ENCODE assay signal across 30 mouse cellular contexts in the genomic region with DNA sequence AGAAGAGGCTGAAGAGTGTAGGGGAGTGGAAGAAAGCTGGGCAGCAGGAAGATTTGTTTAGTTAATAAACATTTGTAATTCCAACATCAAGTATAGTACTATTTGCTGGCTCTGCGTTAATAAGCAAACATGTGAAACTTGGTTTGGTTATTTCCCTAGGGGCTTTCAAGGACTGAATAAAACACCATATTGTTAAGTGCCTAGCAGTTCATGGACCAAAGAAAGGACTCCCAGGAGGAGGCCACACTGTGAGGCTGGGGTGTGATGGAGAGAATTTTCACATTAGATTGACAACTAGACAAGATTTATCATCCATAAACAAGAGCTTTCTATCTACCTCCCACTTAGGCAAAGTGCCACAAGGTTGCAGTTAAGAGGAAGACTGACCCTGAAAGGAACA.
"Had no signal": no experiment of that assay in that cellular context is flagged by ENCODE, and none has a peak within 500 bp of the region (broad histone marks: within the 10 kb centered on the region; RNA-seq: fewer than 3 reads in every experiment).

No protein-coding gene starts in this region.

- H3K4me1 ChIP-seq: limb, embryonic 10.5 days; limb, embryonic 12.5 days; limb, embryonic 13.5 days; limb, embryonic 15.5 days; liver, embryonic 12.5 days; liver, embryonic 13.5 days; liver, embryonic 15.5 days; lung, embryonic 15.5 days; megakaryocyte, embryonic 14.5 days; midbrain, embryonic 10.5 days; midbrain, embryonic 12.5 days; midbrain, embryonic 13.5 days had no signal

- H3K27ac ChIP-seq: left cerebral cortex, adult 2 months; limb, embryonic 10.5 days; limb, embryonic 12.5 days; limb, embryonic 13.5 days; limb, embryonic 15.5 days; liver, embryonic 12.5 days; liver, embryonic 13.5 days; liver, embryonic 14.5 days; liver, embryonic 15.5 days; lung, embryonic 15.5 days; macrophage; midbrain, embryonic 10.5 days; midbrain, embryonic 12.5 days; midbrain, embryonic 13.5 days had no signal

- H3K9me3 ChIP-seq: limb, embryonic 10.5 days; limb, embryonic 12.5 days; limb, embryonic 13.5 days; limb, embryonic 15.5 days; liver, embryonic 12.5 days; liver, embryonic 13.5 days; liver, embryonic 15.5 days; lung, embryonic 15.5 days; megakaryocyte, embryonic 14.5 days; midbrain, embryonic 10.5 days; midbrain, embryonic 12.5 days; midbrain, embryonic 13.5 days had no signal

- H3K27me3 ChIP-seq: limb, embryonic 12.5 days; limb, embryonic 13.5 days; limb, embryonic 15.5 days; liver, embryonic 12.5 days; liver, embryonic 13.5 days; liver, embryonic 15.5 days; lung, embryonic 15.5 days; megakaryocyte, embryonic 14.5 days; midbrain, embryonic 12.5 days; midbrain, embryonic 13.5 days had no signal

- H3K4me3 ChIP-seq: left cerebral cortex, adult 2 months; limb, embryonic 10.5 days; limb, embryonic 12.5 days; limb, embryonic 13.5 days; limb, embryonic 15.5 days; liver, embryonic 12.5 days; liver, embryonic 13.5 days; liver, embryonic 15.5 days; lung, embryonic 15.5 days; megakaryocyte, embryonic 14.5 days; midbrain, embryonic 10.5 days; midbrain, embryonic 12.5 days; midbrain, embryonic 13.5 days; myocyte had no signal

- ATAC-seq: liver, embryonic 12.5 days; liver, postnatal 0 days; lung, postnatal 0 days; midbrain, embryonic 13.5 days; midbrain, embryonic 16.5 days had no signal

- DNase-seq: left cerebral cortex, postnatal 4 days; liver; liver, embryonic 13.5 days; liver, postnatal 0 days; lung, adult 18-20 months; lung, adult 2 months; lung, embryonic 14.5 days; lung, postnatal 10 days; lung, postnatal 14 days; lung, postnatal 36 days; lung, postnatal 4 days; midbrain, embryonic 14.5 days had no signal

- H3K36me3 ChIP-seq: limb, embryonic 10.5 days; limb, embryonic 12.5 days; limb, embryonic 13.5 days; limb, embryonic 15.5 days; liver, embryonic 12.5 days; liver, embryonic 13.5 days; liver, embryonic 15.5 days; lung, embryonic 15.5 days; midbrain, embryonic 10.5 days; midbrain, embryonic 12.5 days; midbrain, embryonic 13.5 days had no signal

- H3K9ac ChIP-seq: limb, embryonic 12.5 days; limb, embryonic 13.5 days; limb, embryonic 15.5 days; liver, embryonic 12.5 days; liver, embryonic 13.5 days; liver, embryonic 14.5 days; liver, embryonic 15.5 days; liver, postnatal 0 days; lung, embryonic 14.5 days; lung, embryonic 15.5 days; midbrain, embryonic 12.5 days; midbrain, embryonic 13.5 days had no signal

- H3K4me2 ChIP-seq: limb, embryonic 12.5 days; limb, embryonic 13.5 days; limb, embryonic 15.5 days; liver, embryonic 11.5 days; liver, embryonic 12.5 days; liver, embryonic 13.5 days; liver, embryonic 15.5 days; lung, embryonic 14.5 days; lung, embryonic 15.5 days; midbrain, embryonic 12.5 days; midbrain, embryonic 13.5 days had no signal
